Mouse (Mus musculus) urinary bladder, postnatal 4 days (tissue): Measurements from ENCODE around the gene Xpnpep2.

Experiments used
- DNase-seq, 2 experiments: peaks; one replicate each; pipeline ENCODE4 v3.0.0; 2021 to 2022; ENCODE audit warnings: low spot score in 2 of 2

Xpnpep2 gene

DNA sequence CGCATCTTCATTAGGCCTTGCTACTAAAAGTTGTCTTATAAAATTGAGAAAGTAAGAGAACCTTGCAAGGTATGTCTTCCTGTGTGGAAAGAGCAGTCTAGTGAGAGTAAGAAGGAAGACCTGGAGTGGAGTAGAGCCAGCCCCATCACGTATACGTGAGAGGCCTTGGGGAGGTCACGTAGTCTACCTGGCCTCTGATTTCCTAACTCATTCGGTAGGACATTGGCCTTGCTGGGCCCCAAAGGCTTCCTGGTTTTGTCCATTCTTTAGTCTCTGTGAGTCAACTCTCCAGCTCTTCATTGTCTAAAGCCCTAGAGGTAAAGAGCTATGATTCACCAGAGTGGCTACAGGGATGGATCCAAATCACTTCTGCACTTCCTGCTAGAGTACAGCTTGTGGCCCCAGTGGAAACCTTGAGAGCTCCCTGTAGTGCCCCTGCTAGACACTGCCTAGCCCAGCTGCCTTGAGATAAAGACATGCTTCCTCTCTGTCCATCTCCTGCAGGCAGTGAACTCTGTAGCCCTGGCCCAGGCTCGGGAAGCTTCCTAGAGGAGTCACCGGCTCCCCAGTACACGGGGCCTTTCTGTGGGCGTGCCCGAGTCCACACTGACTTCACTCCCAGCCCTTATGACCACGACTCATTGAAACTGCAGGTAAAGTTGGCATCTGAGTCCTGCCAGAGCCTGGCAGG lies 49.8 kb downstream of the Xpnpep2 start:
- no peak for DNase-seq

DNA sequence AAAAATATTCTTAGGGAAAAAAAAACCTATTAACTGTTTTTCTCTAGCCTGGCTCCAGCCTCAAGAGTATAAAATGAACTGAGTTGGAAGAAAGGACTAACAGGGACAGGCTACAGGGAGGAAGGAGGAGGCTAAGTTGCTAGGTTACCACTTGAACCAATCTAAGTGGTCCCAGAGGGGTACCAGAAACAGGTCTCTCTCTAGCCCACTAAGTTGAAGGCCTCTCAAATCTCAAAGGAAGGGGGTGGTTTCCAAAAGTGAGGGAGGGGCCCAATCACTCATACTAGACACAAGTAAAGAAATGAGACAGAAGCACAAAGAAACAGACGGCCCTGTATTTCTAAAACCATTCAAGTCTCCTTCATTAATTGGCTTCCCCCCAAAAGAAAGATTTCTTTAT lies 61.4 kb downstream of the Xpnpep2 start:
- DNase-seq = no peak

DNA sequence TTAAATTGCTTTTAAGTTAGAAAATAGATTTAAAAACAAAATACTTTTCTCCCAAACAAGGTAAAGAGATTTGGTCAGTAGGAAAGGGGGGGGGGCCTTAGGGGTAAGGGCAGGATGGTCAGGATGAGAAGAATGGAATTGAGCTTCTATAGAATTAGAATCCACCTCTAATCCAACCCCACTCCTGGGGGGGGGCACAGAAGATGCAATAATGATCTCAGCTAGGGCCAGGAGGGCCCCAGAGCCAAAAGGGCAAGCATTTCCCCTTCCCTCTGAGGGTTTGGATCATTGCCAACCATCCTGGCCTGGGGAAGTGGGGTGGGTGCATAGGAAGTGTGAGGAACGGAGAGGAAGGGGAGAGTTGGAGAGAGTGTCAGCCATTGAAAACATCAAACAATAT lies 61.8 kb downstream of the Xpnpep2 start:
- DNase-seq = no peak

DNA sequence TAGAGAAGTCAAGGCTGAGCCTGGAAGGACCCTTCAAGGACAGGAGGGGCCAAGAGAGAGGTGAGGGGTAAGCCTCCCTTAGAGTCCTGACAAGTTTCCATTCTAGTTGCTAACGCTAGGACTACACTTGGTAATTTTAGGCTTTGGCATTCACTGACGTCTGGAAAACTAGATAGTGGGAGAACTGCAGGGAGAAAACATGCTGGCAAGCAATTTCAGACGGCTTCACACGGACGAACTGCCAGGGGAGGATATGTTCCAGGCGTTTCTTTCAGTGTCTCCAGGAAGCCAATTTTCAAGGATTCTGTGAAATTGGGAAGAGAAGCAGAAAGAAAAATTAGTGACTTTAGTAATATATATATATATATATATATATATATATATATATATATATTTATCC lies 73.3 kb downstream of the Xpnpep2 start:
- no peak for DNase-seq

DNA sequence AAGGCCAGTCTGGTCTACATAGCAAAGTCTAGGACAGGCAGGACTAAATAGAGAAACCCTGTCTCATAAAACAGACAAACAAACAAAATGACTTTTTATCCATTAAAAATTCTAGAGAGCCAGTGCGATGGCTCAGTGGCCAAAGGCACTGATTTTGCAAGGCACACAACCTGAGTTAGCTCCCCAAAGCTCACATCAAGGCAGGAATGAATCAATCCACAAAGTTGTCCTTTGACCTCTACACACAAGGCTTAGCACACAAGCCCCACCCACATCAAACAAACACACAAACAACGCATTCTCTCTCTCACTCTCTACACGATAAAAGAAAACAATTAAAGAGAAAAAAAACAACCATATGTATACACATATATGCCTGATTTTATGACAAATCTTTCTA lies 76.2 kb downstream of the Xpnpep2 start:
- DNase-seq = no peak
